Mouse (Mus musculus) liver, postnatal 0 days (tissue): ENCODE results near the gene Kat6b.

ENCODE experiments used
- CTCF ChIP-seq: sonication (generic); IDR thresholded peaks from 2 replicates; pipeline ENCODE4 v1.5.1; 2016; ENCODE audit warnings: antibody characterized with exemption, low read depth
- EP300 ChIP-seq: IDR thresholded peaks from 2 replicates; pipeline ENCODE4 v1.6.1; 2016; ENCODE audit warnings: antibody characterized with exemption, low read depth, mild to moderate bottlenecking

DNA sequence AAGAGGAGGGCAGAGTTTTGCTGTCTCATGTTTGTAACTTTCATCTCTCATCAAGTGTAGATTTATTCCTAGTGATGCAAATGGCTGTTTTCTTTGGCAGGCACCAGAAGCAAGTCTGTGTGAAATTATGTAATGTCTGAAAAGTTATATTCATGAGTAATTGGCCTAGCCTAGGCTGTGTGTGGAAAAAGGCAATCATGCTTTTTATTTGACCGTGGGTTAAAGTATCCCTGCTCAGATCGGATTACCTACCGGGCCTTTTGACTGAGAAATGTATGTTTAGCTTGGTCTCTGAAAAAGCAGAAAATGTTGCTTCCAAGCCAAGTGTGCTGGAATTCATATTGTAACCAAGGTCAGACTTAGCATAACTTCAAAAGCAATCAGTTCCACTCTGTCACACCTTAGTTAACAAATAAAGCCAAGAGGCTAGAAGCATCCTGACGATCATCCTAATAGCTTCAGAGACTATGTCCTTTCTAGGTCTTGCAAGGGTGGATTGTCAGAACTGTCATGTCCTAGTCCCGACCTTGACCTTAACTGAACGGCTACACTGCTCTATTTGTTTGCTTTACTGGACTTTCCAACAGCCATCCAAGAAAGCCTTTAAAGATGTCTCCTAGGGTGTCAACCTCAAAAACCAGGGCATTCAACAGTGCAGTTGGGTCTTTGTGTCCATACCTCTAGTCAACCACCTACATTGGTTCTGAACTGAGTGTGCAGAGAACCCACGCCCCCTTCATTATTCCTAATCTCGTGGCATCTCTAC, 111.9 kb downstream of the Kat6b start:
- no peak for TF ChIP-seq CTCF
- no peak for TF ChIP-seq EP300
